Mouse (Mus musculus): Measurements from ENCODE around the gene Acad11.

Gene Acad11

GRCm38 (mm10) chr9:104063244-104063961 is at the start of gene Acad11:
Gene Acad11, plus strand, starts transcription at chr9:104063377.
- peak; percentile 88 to 89 for DNase-seq

- no peak for DNase-seq
These were observed 48.7 kb upstream of the Acad11 start for GRCm38 (mm10) chr9:104014526-104014925.

- no peak for DNase-seq
These were observed 42.2 kb upstream of the Acad11 start for GRCm38 (mm10) chr9:104021026-104021425.

GRCm38 (mm10) chr9:104027186-104027585 is 36.0 kb upstream of the Acad11 start:
- DNase-seq: no peak

GRCm38 (mm10) chr9:104029861-104030260 is 33.3 kb upstream of the Acad11 start:
- no peak for DNase-seq

- DNase-seq: no peak
These were observed 28.9 kb upstream of the Acad11 start for GRCm38 (mm10) chr9:104034231-104034630.

GRCm38 (mm10) chr9:104034718-104035117 is 28.5 kb upstream of the Acad11 start:
- DNase-seq: no peak

GRCm38 (mm10) chr9:104035261-104036015 is 27.7 kb upstream of the Acad11 start:
- DNase-seq: peak; percentile 71 to 80

- no peak for DNase-seq
These were observed 24.9 kb upstream of the Acad11 start for GRCm38 (mm10) chr9:104038266-104038665.

- DNase-seq: no peak
These were observed 24.0 kb upstream of the Acad11 start for GRCm38 (mm10) chr9:104039031-104039695.

- DNase-seq: no peak
These were observed 23.4 kb upstream of the Acad11 start for GRCm38 (mm10) chr9:104039742-104040141.

- no peak for DNase-seq
These were observed 22.8 kb upstream of the Acad11 start, which contains the start of gene Gm28305 for GRCm38 (mm10) chr9:104040362-104040761. Gene Gm28305, plus strand, starts transcription at chr9:104040662.

- DNase-seq: no peak
These were observed 19.5 kb upstream of the Acad11 start for GRCm38 (mm10) chr9:104043676-104044075.

- no peak for DNase-seq
These were observed 12.1 kb upstream of the Acad11 start for GRCm38 (mm10) chr9:104051028-104051427.

- peak in 1 of 2 experiments; percentile 85 for DNase-seq
These were observed 540 bp upstream of the Acad11 start, which contains the start of gene Uba5 for GRCm38 (mm10) chr9:104062430-104063243. Gene Uba5, minus strand, starts transcription at chr9:104063134.

- DNase-seq: no peak
These were observed 1.4 kb downstream of the Acad11 start for GRCm38 (mm10) chr9:104064571-104064970.

- no peak for DNase-seq
These were observed 7.1 kb downstream of the Acad11 start for GRCm38 (mm10) chr9:104070241-104070640.

- no peak for DNase-seq
These were observed 7.9 kb downstream of the Acad11 start for GRCm38 (mm10) chr9:104070863-104071604.

- no peak for DNase-seq
These were observed 12.6 kb downstream of the Acad11 start for GRCm38 (mm10) chr9:104075808-104076207.

GRCm38 (mm10) chr9:104078780-104079179 is 15.6 kb downstream of the Acad11 start:
- DNase-seq: no peak

GRCm38 (mm10) chr9:104079379-104079778 is 16.2 kb downstream of the Acad11 start:
- DNase-seq: peak; percentile 44 to 65

- DNase-seq: no peak
These were observed 16.9 kb downstream of the Acad11 start for GRCm38 (mm10) chr9:104080038-104080437.
